Mouse (Mus musculus): Measurements from ENCODE around the gene Slc2a3.
"Not testable (repeated sequence)": the region's sequence is repeated elsewhere in the genome, so short reads cannot be mapped to it uniquely, and the experiment has no call there.

The Slc2a3 gene

GRCm38 (mm10) chr6:122707036-122707800 is 94.2 kb downstream of the Slc2a3 start, which contains the start of gene Nanog:
Gene Nanog (plus strand): TSS chr6:122707489.
- DNase-seq (ENCODE audit: low spot score) = no peak

GRCm38 (mm10) chr6:122706337-122706840 is 95.1 kb downstream of the Slc2a3 start:
- no peak for DNase-seq (ENCODE audit: low spot score)

GRCm38 (mm10) chr6:122703706-122704105 is 97.7 kb downstream of the Slc2a3 start:
- no peak for DNase-seq (ENCODE audit: low spot score)

GRCm38 (mm10) chr6:122703251-122703650 is 98.2 kb downstream of the Slc2a3 start:
- DNase-seq (ENCODE audit: low spot score) = no peak

GRCm38 (mm10) chr6:122702480-122703124 is 98.8 kb downstream of the Slc2a3 start:
- DNase-seq (ENCODE audit: low spot score) = peak; percentile 72

GRCm38 (mm10) chr6:122701816-122702215 is 99.6 kb downstream of the Slc2a3 start:
- DNase-seq (ENCODE audit: low spot score) = no peak

- DNase-seq (ENCODE audit: low spot score) = not testable (repeated sequence)
Measured at GRCm38 (mm10) chr6:122699628-122700027, 101.8 kb downstream of the Slc2a3 start.

- DNase-seq (ENCODE audit: low spot score) = no peak
Measured at GRCm38 (mm10) chr6:122695398-122695797, 106.0 kb downstream of the Slc2a3 start.

GRCm38 (mm10) chr6:122690082-122690481 is 111.4 kb downstream of the Slc2a3 start:
- no peak for DNase-seq (ENCODE audit: low spot score)

- no peak for DNase-seq (ENCODE audit: low spot score)
Measured at GRCm38 (mm10) chr6:122689411-122690055, 111.9 kb downstream of the Slc2a3 start.

GRCm38 (mm10) chr6:122686709-122687108 is 114.7 kb downstream of the Slc2a3 start:
- DNase-seq (ENCODE audit: low spot score) = no peak

GRCm38 (mm10) chr6:122682646-122683045 is 118.8 kb downstream of the Slc2a3 start:
- DNase-seq (ENCODE audit: low spot score) = no peak
